Mouse (Mus musculus) C2C12 (cell line): Measurements from ENCODE around the gene Abcb8. TPM values are rescaled to one million over a fixed set of nuclear protein-coding genes. Genes with fewer than 3 reads are reported as not detected.

Source experiments
- H3K27me3 ChIP-seq: one replicate; pipeline ENCODE4 v1.6.1; 2011; ENCODE audit not compliant: control insufficient read depth, insufficient read depth, insufficient read length
- H3K36me3 ChIP-seq: one replicate; pipeline ENCODE4 v1.6.1; 2011; ENCODE audit not compliant: control insufficient read depth, insufficient read depth
- H3K4me3 ChIP-seq: one replicate; pipeline ENCODE4 v1.5.1; 2011; ENCODE audit warnings: mild to moderate bottlenecking, control low read depth; ENCODE audit not compliant: poor library complexity, insufficient read depth, severe bottlenecking
- H3K79me2 ChIP-seq: one replicate; pipeline ENCODE4 v1.6.1; 2011; ENCODE audit not compliant: control insufficient read depth, insufficient read depth
- H3K79me3 ChIP-seq: one replicate; pipeline ENCODE4 v1.6.1; 2011; ENCODE audit warnings: low read depth, control low read depth
- H3ac ChIP-seq: one replicate; pipeline ENCODE3; 2011; ENCODE audit warnings: low read depth; ENCODE audit not compliant: control insufficient read depth, insufficient read length
- CEBPB ChIP-seq: IDR thresholded peaks from one replicate; pipeline ENCODE4 v1.6.1; 2011; ENCODE audit warnings: low read depth, mild to moderate bottlenecking, control low read depth, moderate library complexity
- CTCF ChIP-seq: IDR thresholded peaks from one replicate; pipeline ENCODE4 v1.5.1; 2011; ENCODE audit not compliant: control insufficient read depth, insufficient read depth, insufficient read length
- FOSL1 ChIP-seq: IDR thresholded peaks from one replicate; pipeline ENCODE4 v1.8.0; 2011; ENCODE audit warnings: mild to moderate bottlenecking, low read length; ENCODE audit not compliant: poor library complexity, insufficient read depth, severe bottlenecking
- MAX ChIP-seq: IDR thresholded peaks from one replicate; pipeline ENCODE4 v1.6.1; 2011; ENCODE audit warnings: mild to moderate bottlenecking, control low read depth
- MYOD1 ChIP-seq: IDR thresholded peaks from one replicate; pipeline ENCODE4 v1.6.1; 2011; ENCODE audit warnings: low read depth; ENCODE audit not compliant: control insufficient read depth, insufficient read length
- MYOG ChIP-seq: IDR thresholded peaks from one replicate; pipeline ENCODE4 v1.6.1; 2011; ENCODE audit not compliant: control insufficient read depth, insufficient read length; ENCODE audit errors: extremely low read depth
- USF1 ChIP-seq: IDR thresholded peaks from one replicate; pipeline ENCODE4 v1.6.1; 2011; ENCODE audit warnings: low read depth, mild to moderate bottlenecking, control low read depth, moderate library complexity
- polyA plus RNA-seq: library from polyadenylated mRNA; unstranded; fragments of >200 nt; fragmentation: generic; extraction: Trizol; gene quantifications from one replicate; pipeline ENCODE4 v1.2.1, GENCODE M21; 2012; ENCODE audit warnings: missing spikeins

Gene Abcb8
- polyA plus RNA-seq, 1 experiment: 25.1 TPM

DNA sequence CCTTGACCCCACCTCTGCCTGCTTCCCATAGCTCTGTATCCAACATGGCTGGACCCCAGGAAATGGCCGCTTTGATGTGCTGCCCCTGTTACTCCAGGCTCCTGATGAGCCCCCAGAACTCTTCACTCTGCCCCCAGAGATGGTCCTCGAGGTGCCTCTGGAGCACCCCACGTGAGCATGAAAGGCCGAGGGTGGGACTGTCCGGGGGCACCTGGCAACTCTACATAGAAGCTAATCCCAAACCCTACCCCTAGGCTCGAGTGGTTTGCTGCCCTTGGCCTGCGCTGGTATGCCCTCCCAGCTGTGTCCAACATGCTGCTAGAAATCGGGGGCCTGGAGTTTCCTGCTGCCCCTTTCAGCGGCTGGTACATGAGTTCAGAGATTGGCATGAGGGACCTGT lies 23.7 kb upstream of the Abcb8 start:
- H3ac ChIP-seq: no peak overlapping the region
- H3K4me3 ChIP-seq: no peak overlapping the region
- H3K79me2 ChIP-seq: no peaks in the 10 kb centered on the region
- no peak for TF ChIP-seq MYOD1
- TF ChIP-seq MAX: no peak
- TF ChIP-seq FOSL1: no peak
- TF ChIP-seq USF1: no peak
- no peak for TF ChIP-seq CTCF
- no peak for TF ChIP-seq MYOG
- TF ChIP-seq CEBPB: no peak
- no peaks in the 10 kb centered on the region for H3K79me3 ChIP-seq
- H3K27me3 ChIP-seq: peaks cover 19% of the 10 kb centered on the region
- no peaks in the 10 kb centered on the region for H3K36me3 ChIP-seq

GRCm38 (mm10) chr5:24373807-24374206 lies 19.7 kb upstream of the Abcb8 start:
- H3K36me3 ChIP-seq: no peaks in the 10 kb centered on the region
- no peaks in the 10 kb centered on the region for H3K79me3 ChIP-seq
- H3K79me2 ChIP-seq: no peaks in the 10 kb centered on the region
- no peak overlapping the region for H3K4me3 ChIP-seq
- H3ac ChIP-seq: no peak overlapping the region
- TF ChIP-seq CTCF (no peak), MAX (no peak), CEBPB (no peak), MYOG (no peak), FOSL1 (no peak), MYOD1 (no peak), USF1 (no peak)
- H3K27me3 ChIP-seq: peaks cover 26% of the 10 kb centered on the region

DNA sequence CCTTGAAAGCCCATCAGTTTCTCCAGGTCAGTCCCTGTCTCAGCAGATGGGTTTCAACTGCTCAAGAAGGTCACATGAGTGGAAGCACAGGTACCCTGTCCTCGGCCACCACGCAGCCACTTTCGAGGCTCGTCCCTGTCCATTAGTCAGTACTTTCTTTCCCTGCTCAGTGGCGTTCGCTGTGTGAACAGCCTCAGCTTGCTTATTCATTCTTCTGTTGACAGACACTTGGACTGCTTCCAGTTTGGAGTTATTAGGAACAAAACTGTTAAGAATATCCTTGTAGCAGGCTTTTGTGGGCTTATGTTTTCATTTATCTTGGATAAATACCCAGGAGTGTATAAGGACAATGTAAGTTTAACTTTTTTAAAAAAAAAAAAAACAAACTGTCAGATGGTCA lies 19.2 kb upstream of the Abcb8 start:
- TF ChIP-seq USF1 (no peak), CTCF (no peak), FOSL1 (no peak), MYOG (no peak), CEBPB (no peak), MYOD1 (no peak), MAX (no peak)
- no peaks in the 10 kb centered on the region for H3K79me3 ChIP-seq
- no peak overlapping the region for H3ac ChIP-seq
- no peak overlapping the region for H3K4me3 ChIP-seq
- H3K27me3 ChIP-seq: peaks cover 27% of the 10 kb centered on the region
- H3K79me2 ChIP-seq: no peaks in the 10 kb centered on the region
- no peaks in the 10 kb centered on the region for H3K36me3 ChIP-seq

DNA sequence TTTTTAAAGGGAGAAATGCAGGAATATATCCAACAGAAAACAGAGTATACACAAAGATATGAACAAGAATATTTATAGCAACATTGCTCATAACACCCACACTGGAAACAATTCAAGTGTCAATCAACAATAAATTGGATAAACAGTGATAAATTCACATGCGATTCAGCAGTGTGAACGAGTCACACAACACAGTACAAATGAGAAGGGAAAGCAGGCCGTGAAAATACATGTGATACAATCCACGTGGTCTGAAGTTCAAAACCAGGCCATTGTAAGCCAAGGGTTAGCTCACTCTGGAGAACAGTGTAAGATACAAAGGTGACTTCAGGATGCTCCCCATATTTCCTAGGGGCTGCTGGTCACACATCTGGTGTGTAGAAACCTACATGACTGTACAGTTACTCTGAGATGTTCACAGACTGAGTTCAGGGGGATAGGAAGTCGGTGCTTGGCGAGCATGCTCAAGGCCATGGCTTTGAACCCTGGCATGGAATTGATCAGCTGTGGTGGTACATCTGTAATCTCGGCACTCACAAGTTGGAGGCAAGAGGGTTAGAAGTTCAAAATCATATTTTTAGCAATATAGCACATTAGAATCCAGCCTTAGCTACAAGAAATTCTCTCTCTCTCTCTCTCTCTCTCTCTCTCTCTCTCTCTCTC lies 18.7 kb upstream of the Abcb8 start:
- Histone ChIP-seq H3K4me3 (no peak overlapping the region), H3K27me3 (peaks cover 32% of the 10 kb centered on the region), H3K79me2 (no peaks in the 10 kb centered on the region), H3K79me3 (no peaks in the 10 kb centered on the region), H3K36me3 (no peaks in the 10 kb centered on the region), H3ac (no peak overlapping the region)
- TF ChIP-seq CEBPB (no peak), FOSL1 (no peak), USF1 (no peak), MYOD1 (no peak), MYOG (no peak), MAX (no peak), CTCF (no peak)

DNA sequence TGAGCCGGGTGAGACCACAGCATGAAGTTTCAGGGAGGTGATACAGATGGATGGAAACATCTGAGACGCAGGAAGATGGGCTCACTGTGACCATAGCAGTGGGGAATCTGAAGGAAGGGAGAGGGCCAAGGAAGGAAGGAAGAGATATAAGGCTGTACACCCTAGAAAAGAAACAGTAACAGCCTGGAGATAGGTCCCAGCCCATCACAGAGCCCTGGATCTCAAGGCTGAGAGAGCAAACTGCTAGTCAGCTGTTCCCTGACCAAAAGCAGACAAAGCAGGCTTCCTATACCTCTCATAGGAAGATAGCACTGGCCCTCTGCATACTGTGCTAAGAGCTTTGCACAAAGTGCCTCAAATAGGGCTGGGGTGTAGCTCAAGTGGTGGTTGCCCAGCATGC lies 14.8 kb upstream of the Abcb8 start:
- Histone ChIP-seq H3K79me2 (no peaks in the 10 kb centered on the region), H3K4me3 (no peak overlapping the region), H3ac (no peak overlapping the region), H3K79me3 (no peaks in the 10 kb centered on the region), H3K27me3 (peaks cover 32% of the 10 kb centered on the region), H3K36me3 (no peaks in the 10 kb centered on the region)
- TF ChIP-seq CTCF: no peak
- TF ChIP-seq FOSL1: no peak
- TF ChIP-seq USF1: no peak
- no peak for TF ChIP-seq CEBPB
- no peak for TF ChIP-seq MAX
- no peak for TF ChIP-seq MYOG
- TF ChIP-seq MYOD1: no peak

- Histone ChIP-seq H3K36me3 (no peaks in the 10 kb centered on the region), H3K79me2 (no peaks in the 10 kb centered on the region), H3K27me3 (peaks cover 32% of the 10 kb centered on the region), H3K79me3 (no peaks in the 10 kb centered on the region), H3K4me3 (no peak overlapping the region), H3ac (no peak overlapping the region)
- TF ChIP-seq CEBPB (no peak), FOSL1 (no peak), MYOG (no peak), CTCF (no peak), MAX (no peak), USF1 (no peak), MYOD1 (no peak)
These were observed 14.0 kb upstream of the Abcb8 start for GRCm38 (mm10) chr5:24379501-24379900.
